Mouse (Mus musculus) layer of hippocampus, adult 6 months (tissue): ENCODE data around the gene Scnm1. TPM values are rescaled to one million over a fixed set of nuclear protein-coding genes. Genes with fewer than 3 reads are reported as not detected.

ENCODE experiments used
- long read RNA-seq, 2 experiments: library from polyadenylated mRNA; unstranded; transcript quantifications; one replicate each; pipeline ENCODE4 v2.0.0; 2019 to 2020
- microRNA-seq: library from miRNA; unstranded; fragments of <30 nt; microRNA quantifications from one replicate; pipeline ENCODE4 v1.2.0, GENCODE M21; 2020
- polyA plus RNA-seq: library from polyadenylated mRNA; unstranded; fragments of <200 nt; fragmentation: Nextera tagmentation; gene quantifications from 2 replicates; pipeline ENCODE4 v1.2.3, GENCODE M21; 2021

Gene Scnm1
- polyA plus RNA-seq: 58.4 and 58.8 TPM in 2 replicates
- long read RNA-seq, experiment 1, transcript Scnm1-201 (7 exons, 1,054 nt): major isoform, 14 of 27 reads
- long read RNA-seq, experiment 1, partial matches to known transcripts: 2 of 27 reads
- long read RNA-seq, experiment 1, other reads (novel, unspliced or antisense): 8 of 27 reads
- long read RNA-seq, experiment 2, transcript Scnm1-201 (7 exons, 1,054 nt): major isoform, 6 of 14 reads
- long read RNA-seq, experiment 2, partial matches to known transcripts: 0 of 14 reads
- long read RNA-seq, experiment 2, other reads (novel, unspliced or antisense): 4 of 14 reads

DNA sequence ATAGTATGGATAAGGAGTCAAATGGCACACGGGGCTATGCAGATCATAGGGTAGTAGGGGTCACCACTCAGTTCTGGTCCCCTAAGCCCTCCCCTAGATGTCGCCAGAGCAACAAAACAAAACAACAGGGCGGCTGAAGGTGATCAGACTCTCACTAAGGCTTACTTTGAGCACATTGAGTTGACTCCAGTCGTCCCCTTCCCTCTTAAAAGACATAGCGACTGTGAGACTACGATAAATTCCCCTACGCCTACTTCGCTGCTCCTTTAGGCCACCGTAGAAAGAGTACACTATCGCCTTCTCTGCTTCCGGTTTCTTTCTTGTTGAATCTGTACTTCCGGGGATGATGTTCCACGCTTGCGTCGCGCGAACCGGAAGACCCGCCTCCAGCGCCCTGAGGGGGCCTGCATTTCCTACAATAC, at the start of gene Scnm1, which contains the start of gene Lysmd1:
Gene Scnm1, minus strand, starts transcription at position 332 of the 422 bp plus-strand sequence.
Gene Lysmd1, plus strand, starts transcription at position 409 of the 422 bp plus-strand sequence.

DNA sequence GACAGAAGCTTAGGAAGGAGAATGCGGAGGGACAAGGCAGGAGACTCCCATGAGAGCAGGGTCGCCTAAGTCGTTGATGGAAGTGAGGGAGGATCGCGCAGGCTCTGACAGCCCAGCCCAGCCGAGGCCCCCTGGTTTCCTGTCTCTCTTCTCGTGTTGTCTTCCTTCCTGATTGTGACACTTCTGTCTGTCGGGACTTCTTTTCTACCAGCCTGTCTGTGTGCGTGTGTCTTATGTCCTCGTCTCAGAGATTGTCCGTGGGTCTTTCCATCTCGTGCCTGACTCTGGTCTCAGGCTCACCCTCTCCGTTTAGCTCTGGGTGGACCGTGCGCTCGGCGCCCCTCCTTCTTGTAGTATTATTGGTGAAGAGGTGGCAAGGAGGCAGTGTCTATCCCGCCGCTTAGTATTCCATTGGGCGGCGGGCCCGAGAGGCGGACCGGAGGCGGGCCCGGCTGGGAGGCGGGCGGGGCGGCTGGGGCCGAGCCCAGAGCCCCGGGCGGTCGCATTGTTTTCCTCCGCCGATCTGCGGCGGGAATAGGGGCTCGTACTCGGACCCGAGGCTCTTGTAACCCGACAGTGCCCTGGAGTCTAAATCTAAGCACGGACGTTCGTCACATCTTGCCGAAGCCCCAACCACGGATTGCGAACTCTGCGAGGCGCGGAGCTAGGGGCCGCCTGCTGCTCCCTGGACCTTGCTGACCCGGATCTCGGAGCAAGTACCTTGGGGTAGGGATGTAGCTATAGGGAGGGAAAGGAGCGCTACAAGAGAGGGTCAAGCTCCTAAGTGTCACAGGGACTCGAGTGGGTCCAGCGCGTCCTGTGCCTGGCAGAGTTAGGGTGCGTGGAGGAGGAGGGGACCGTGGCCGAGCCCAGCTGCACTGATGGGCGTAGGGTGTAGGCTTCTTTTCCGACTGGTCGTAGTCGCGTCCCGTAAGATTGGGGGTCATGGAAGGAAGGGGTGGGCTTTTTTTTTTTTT, 26.5 kb upstream of the Scnm1 start, which contains the start of gene Sema6c:
Gene Sema6c, plus strand, starts transcription at position 471 of the 977 bp plus-strand sequence.

DNA sequence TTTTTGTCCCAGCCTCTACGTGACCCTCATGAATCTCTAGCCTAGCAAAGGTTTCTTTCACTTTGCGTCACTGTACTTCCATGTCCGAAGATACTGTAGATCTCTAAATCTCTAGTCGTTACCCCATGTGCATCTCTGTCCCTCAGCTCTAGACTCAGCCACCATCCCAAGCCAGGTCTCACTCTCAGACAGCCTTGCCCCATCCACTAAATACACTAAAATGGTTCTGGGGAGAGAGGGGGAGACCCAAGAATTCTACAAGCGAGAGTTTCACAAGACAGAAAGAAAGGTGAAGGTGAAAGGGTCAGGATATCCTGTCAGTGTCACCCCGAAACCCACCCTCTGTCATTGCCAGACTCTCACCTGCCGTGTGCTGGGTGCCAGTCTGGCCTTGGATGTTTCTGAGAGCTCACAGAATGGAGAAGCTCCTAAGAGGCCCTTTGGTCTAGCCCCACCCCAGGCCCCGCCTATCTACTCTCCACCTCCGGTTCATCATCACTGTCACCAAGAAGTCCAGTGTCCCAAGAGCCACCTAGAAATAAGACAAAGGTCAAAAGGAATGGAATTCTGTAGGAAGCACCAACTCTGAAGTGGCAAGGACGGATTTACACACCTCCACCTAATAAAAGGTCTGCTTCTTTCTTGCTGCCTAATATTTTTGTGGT, 8.3 kb upstream of the Scnm1 start, which contains the start of gene Tnfaip8l2:
Gene Tnfaip8l2, minus strand, starts transcription at position 409 of the 665 bp plus-strand sequence.

DNA sequence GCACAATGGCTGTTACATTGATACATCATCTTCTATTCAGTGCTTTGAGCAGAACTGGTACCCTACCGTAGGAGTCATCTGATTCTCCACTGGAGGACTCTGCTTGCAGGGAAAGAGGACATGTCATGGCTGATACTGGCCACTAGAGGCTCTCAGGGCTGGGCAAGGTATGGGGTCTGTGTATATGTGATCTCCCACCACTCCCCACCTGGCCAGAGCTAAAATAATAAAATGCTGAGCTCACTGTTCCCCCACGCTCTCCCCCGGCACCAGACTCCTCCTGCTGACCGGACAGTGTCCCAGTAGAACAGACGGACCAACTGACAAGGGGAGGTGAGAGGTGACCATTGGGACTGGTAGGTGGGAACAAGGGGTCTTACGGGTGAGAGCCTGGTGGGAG, 9.6 kb downstream of the Scnm1 start, which contains the start of gene Tmod4:
Gene Tmod4, plus strand, starts transcription at position 231 of the 400 bp plus-strand sequence.

DNA sequence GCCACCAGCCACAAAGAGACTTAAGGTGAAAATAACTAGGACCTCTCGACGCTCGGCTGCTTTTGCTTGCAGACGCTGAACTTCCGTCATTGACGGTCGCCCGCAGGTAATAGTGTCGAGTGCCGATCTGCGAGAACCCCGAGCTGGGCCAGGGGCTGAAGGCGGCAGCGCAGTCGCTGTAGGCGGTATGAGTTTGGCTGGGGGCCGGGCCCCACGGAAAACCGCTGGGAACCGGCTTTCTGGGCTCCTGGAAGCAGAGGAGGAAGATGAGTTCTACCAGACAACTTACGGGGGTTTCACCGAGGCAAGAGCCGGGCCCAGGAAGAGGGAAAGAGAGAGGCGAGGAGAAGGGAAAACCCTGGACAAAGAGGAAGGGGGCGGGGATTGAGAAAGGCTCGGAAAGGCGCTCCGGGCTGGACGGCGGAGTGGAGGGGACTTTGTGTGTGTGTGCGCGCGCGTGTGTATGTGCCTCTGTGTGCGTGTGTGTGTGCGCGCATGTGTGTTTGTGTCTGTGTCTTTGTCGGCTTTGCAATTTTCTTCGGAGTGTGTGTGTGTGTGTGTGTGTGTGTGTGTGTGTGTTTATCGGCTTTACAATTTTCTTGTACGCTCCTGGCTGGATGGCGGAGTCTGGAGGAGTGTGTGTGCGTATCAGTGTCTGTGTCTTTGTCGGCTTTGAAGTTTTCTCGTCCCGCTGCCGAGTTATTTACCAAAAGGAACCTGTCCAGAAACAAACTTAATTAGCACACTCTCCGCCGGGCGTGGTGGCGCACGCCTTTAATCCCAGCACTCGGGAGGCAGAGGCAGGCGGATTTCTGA, 22.7 kb downstream of the Scnm1 start, which contains the start of gene Vps72:
Gene Vps72, plus strand, starts transcription at position 112 of the 816 bp plus-strand sequence.

DNA sequence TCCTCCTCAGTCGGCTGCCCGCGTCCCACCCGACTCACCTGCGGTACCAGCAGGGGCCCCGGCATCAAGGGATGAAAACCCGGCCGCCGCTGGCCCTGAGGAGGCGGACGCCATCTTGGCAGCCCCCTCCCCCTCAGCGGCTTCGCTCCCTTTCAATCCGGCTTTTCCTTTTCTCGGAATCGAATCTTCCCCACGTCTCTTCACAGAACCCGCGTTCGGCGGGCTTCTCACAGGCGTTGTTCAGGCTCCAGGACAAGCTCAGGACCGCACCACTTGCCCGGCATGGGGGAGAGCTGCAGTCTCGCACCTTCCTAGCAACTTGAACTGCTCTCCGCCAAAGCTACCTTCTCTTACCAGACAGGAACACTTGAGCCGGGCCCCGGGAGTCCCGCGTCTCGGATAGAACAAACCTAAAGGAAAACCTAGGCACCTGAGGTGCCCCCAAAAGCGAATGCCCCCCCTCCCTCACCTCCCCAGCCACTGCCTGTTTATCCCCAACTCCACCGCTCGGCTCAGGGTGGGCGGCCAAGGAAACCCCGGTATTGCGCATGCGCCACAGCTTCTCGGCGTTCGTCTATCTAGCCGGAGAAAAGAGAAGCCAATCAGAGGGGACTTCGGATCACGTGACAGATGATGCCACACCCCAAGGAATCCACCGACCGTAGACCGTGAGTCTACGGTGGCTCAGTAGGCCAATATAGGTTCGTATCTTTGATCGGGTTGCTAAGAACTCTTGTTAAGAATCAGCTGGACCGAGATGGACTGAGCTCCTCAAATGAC, 27.3 kb downstream of the Scnm1 start, which contains the start of gene Pip5k1a:
Gene Pip5k1a, minus strand, starts transcription at position 593 of the 780 bp plus-strand sequence.

Small RNAs within 50 kb of the gene (microRNA-seq; reads per million reads assigned to microRNA genes)
- gene Mir8099-1: not detected

Other genes with a start within 250 kb of the Scnm1 start
- gene Psmb4, start 247.1 kb downstream of the Scnm1 start, polyA plus RNA-seq: 181 and 189 TPM in 2 replicates
- 36.6 and 38.5 TPM in 2 replicates for gene Selenbp1, start 201.0 kb downstream of the Scnm1 start, polyA plus RNA-seq
- 2.5 and 2.6 TPM in 2 replicates for gene Rfx5, start 179.9 kb downstream of the Scnm1 start, polyA plus RNA-seq
- 9.2 and 10.6 TPM in 2 replicates for gene Pi4kb, start 159.3 kb downstream of the Scnm1 start, polyA plus RNA-seq
- 4.8 and 5.7 TPM in 2 replicates for gene Zfp687, start 118.6 kb downstream of the Scnm1 start, polyA plus RNA-seq
- gene Psmd4, start 91.4 kb downstream of the Scnm1 start, polyA plus RNA-seq: 232 and 236 TPM in 2 replicates
- gene Pip5k1a, start 27.1 kb downstream of the Scnm1 start, polyA plus RNA-seq: 11.3 and 13.1 TPM in 2 replicates
- 42.0 and 50.9 TPM in 2 replicates for gene Vps72, start 23.0 kb downstream of the Scnm1 start, polyA plus RNA-seq
- 0.41 and 0.44 TPM in 2 replicates for gene Tmod4, start 9.5 kb downstream of the Scnm1 start, polyA plus RNA-seq
- 9.2 and 11.4 TPM in 2 replicates for gene Lysmd1, start 77 bp upstream of the Scnm1 start, polyA plus RNA-seq
- 2.6 and 3.7 TPM in 2 replicates for gene Tnfaip8l2, start 8.3 kb upstream of the Scnm1 start, polyA plus RNA-seq
- gene Sema6c, start 26.4 kb upstream of the Scnm1 start, polyA plus RNA-seq: 1.2 and 2.4 TPM in 2 replicates
- gene Gabpb2, start 83.9 kb upstream of the Scnm1 start, polyA plus RNA-seq: 0.60 and 0.73 TPM in 2 replicates
- 66.2 and 87.2 TPM in 2 replicates for gene Cdc42se1, start 94.7 kb upstream of the Scnm1 start, polyA plus RNA-seq
- 286 and 302 TPM in 2 replicates for gene Mllt11, start 98.2 kb upstream of the Scnm1 start, polyA plus RNA-seq
- gene Gm128, start 107.6 kb upstream of the Scnm1 start, polyA plus RNA-seq: 0.06 and 0.23 TPM in 2 replicates
- not detected in 2 replicates for gene Bnipl, start 117.2 kb upstream of the Scnm1 start, polyA plus RNA-seq
- gene Mindy1, start 147.3 kb upstream of the Scnm1 start, polyA plus RNA-seq: 19.7 and 19.9 TPM in 2 replicates
- gene Prune1, start 148.1 kb upstream of the Scnm1 start, polyA plus RNA-seq: 12.4 and 16.6 TPM in 2 replicates
- gene Anxa9, start 173.2 kb upstream of the Scnm1 start, polyA plus RNA-seq: 0.15 and 0.19 TPM in 2 replicates
- gene Cers2, start 180.8 kb upstream of the Scnm1 start, polyA plus RNA-seq: 45.4 and 46.9 TPM in 2 replicates
- gene Setdb1, start 223.2 kb upstream of the Scnm1 start, polyA plus RNA-seq: 7.9 and 9.7 TPM in 2 replicates